Mouse (Mus musculus) heart, postnatal 0 days (tissue): Measurements from ENCODE around the gene Ermap.

Source experiments
- CTCF ChIP-seq: IDR thresholded peaks from 2 replicates; pipeline ENCODE4 v1.5.1; 2016; ENCODE audit warnings: antibody characterized with exemption, control low read depth, low read depth
- EP300 ChIP-seq: IDR thresholded peaks from 2 replicates; pipeline ENCODE4 v1.6.1; 2016; ENCODE audit warnings: antibody characterized with exemption, low read depth

DNA sequence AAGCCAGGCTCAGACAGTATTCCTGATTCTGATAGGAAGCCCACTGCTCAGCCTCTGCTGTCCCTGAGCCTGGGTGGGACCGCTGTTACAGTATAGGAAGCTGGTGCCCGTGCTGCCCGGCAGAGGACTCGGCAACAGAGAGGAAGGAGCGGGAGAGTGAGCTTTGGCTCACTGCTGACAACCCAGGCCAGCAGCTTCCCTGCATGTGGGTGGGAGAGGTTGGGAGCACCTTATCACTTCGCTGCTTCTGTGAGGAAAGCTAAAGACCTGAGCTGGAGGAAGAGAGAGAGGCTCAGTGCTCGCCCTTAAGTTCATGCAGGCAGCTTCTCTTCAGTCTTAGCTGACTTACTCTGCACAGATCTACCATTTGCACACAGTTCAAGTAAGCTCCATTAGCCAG lies 61.3 kb downstream of the Ermap start:
- TF ChIP-seq CTCF, result no peak
- no peak for TF ChIP-seq EP300
